Mouse (Mus musculus): Measurements from ENCODE around the gene Depdc5. TPM values are rescaled to one million over a fixed set of nuclear protein-coding genes. Genes with fewer than 3 reads are reported as not detected.

Depdc5 gene
- 30.9 TPM for polyA plus RNA-seq (2017; shearing (Covaris generic))

DNA sequence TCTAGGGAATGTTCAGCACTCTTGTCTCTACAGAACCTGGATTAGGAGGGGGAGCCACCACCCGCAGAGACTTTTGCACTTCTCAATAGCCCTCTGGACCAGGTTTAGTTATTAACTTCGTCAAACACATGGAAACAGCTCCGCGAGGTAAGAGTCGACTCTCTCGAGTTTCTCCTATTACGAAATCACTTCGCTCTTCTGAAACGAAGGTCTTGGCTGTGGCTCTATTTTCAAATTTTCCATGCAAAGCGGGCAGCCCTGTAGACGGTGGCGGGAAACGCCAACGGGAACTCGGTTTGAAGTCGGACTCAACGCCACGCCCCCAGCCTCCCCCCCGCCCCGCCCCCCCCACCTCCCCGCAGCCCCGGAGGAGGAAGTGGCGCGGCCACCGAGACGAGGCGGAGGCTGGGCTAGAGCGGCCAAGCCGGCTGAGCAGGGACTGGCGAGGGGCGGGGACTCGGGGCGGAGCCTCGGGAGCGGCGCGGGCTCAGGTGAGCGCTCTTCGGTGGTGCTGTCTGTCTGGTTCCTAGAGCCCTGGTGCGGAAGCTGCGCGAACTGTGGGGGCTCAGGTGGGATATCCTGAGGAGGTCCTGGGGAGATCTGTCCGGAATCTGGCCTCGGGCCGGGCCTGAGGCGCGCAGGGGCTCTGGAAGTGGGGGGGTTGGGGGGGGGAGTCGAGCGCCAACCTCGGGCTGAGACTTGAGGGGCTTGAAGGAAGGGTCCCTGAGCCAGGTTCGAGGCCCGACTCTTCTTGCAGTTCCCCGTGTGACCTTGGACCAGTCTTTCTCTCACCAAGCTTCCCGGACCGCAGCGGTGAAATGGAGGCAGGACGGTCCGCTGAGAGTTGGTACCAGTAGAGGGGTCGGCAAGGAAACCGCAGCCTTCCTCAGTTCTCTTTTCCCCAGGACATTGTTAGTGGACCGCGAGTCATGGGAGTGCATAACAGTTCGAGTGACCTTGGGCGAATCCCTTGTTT lies at the start of gene Depdc5:
TSS of gene Depdc5 (plus strand) at position 449 of the 976 bp plus-strand sequence.

DNA sequence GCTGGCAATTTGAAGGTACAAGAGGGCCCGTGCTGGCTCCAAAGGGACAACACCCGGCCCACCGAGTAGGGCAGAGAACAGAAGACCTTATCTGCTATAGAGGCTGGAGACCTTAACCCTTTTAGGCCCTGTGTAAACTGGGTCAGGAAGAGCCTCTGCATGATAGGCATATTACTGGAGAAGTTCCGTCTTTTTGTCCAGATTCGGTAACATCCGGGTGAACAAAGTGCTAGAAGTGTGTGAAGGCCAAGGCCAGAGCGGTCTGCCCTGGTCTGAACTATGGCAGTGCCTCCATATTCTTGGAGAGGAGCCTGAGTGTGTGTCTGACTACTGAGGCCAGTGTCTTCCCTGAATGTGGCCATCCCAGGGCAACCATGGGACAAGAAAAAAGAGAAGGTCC lies 36.5 kb upstream of the Depdc5 start, which contains the start of gene Gm20671:
TSS of gene Gm20671 (minus strand) at position 101 of the 400 bp plus-strand sequence.

DNA sequence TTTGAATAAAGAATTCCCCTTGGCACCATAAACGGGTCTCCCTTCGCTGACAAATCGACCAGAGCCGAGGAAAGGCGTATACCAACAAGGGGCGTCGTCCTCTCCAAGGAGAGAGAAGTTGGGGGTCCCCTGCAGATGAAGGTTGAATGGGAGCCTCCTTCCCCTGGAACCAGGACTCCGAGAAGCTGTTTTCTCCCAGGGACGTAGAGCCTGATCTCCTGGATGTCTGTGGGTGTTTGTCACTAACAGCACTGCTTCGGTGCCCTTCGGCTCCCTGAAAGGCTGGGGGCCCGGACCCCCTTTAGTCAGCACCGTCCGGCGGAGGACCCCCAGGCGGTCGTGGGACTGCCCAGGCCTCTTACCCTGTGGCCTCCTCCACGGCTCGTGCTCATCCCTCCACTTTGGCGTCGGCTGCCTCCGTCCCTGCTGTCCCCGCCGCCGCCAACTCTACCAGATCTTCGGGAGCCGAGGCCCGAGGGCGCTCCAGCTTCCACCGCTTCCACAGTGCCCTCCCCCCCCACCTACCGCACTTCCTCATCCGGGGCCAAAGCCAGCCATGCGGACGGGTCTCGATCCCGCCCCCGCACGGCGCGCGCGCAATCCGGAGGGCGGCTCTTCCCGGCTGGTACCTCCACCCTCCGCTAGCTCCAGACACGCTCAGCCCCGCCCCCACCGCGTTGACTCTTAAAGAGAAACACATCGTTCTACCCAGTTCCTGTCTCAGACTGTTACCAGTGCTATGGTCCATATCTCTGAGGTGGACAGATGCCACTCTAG lies 9.6 kb upstream of the Depdc5 start, which contains the start of gene Prr14l:
TSS of gene Prr14l (minus strand) at position 526 of the 777 bp plus-strand sequence.

DNA sequence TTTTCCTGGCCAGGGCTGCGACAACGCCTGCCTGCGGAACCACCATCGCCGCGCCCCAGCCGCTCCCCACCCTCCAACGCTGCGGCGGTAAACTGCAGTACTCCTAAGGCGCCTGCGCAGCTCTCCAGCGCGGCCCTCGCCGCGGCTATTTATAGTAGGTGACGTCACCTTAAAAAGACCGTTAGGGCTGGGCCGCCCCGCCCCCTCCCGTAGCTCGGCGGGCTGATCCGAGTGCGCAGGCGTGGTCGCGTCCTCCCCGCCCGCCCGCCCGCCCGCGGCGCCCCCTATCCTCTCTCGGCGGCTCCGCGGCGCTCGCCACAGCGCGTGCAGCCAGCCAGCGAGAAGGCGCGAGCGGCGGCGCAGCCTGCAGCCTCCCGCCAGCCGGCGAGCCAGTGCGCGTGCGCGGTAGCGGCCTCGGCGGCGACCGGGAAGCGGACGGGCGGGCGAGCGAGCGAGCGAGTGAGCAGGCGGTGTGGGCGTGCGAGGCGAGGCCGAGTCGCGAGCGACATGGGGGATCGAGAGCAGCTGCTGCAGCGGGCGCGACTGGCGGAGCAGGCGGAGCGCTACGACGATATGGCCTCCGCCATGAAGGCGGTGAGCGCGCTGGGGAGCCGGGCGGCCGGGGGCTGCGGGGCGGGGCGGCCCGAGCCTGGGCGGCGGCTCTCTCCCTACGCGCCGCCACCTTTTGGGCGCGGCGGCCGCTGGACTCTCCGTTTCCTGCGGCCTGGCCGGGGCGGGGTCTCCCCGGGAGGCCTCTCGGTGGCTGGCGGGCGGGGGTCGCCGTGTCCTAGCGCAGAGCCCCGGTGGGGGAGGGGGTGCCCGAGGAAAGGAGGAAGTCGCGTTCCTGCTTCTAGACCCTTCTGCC lies 155.3 kb downstream of the Depdc5 start, which contains the start of gene Ywhah:
TSS of gene Ywhah (plus strand) at position 256 of the 865 bp plus-strand sequence.

Other genes starting within 250 kb of the Depdc5 start
- 116 TPM for gene Pisd, start 78.1 kb upstream of the Depdc5 start, polyA plus RNA-seq (2017; shearing (Covaris generic))
- gene Gm20671, start 36.6 kb upstream of the Depdc5 start, polyA plus RNA-seq (2017; shearing (Covaris generic)): not detected
- gene Prr14l, start 9.4 kb upstream of the Depdc5 start, polyA plus RNA-seq (2017; shearing (Covaris generic)): 41.5 TPM
- 224 TPM for gene Ywhah, start 155.1 kb downstream of the Depdc5 start, polyA plus RNA-seq (2017; shearing (Covaris generic))
- gene Slc5a1, start 240.5 kb downstream of the Depdc5 start, polyA plus RNA-seq (2017; shearing (Covaris generic)): not detected

Data from activated CD4-positive, CD25-positive, alpha-beta regulatory T cell, adult 9 weeks (primary cell).